In genomic region chr11:94973313-94973712, GRCm38 (mm10) we compare ENCODE assay signal across 22 mouse cellular contexts. TPM values are rescaled to one million over a fixed set of nuclear protein-coding genes. Genes with fewer than 3 reads are reported as not detected.
DNase-seq lines count a peak whose midpoint lies in the region; ATAC-seq lines count a peak whose summit lies in the region.
"Had no signal": no experiment of that assay in that cellular context is flagged by ENCODE, and none has a peak within 500 bp of the region (broad histone marks: within the 10 kb centered on the region; RNA-seq: fewer than 3 reads in every experiment).

No protein-coding gene starts in this region.

- H3K27ac ChIP-seq in heart, embryonic 14.5 days (replicated peaks in 1 of 2; ENCODE audit: control insufficient read depth in 1 of 2, insufficient read depth in 1 of 2, low read depth in 2 of 2, low read length in 2 of 2), result peak overlapping the region; percentile 68 to 75
- no peak overlapping the region for H3K27ac ChIP-seq in intestine, embryonic 15.5 days
- H3K27ac ChIP-seq: embryonic facial prominence, embryonic 12.5 days; forebrain, embryonic 13.5 days; midbrain, embryonic 15.5 days had no signal

- no peaks in the 10 kb centered on the region for H3K9me3 ChIP-seq in heart, embryonic 14.5 days (ENCODE audit: control insufficient read depth, low read length)
- H3K9me3 ChIP-seq in intestine, embryonic 15.5 days, result no peaks in the 10 kb centered on the region
- H3K9me3 ChIP-seq: embryonic facial prominence, embryonic 12.5 days; forebrain, embryonic 13.5 days; midbrain, embryonic 15.5 days had no signal

- H3K9ac ChIP-seq in heart, embryonic 14.5 days (ENCODE audit: low read length), result peak overlapping the region; percentile 70
- H3K9ac ChIP-seq in intestine, embryonic 15.5 days, result no peak overlapping the region
- H3K9ac ChIP-seq: embryonic facial prominence, embryonic 12.5 days; forebrain, embryonic 13.5 days; midbrain, embryonic 15.5 days had no signal

- H3K4me1 ChIP-seq in heart, embryonic 14.5 days (ENCODE audit: control insufficient read depth in 2 of 2, insufficient read depth in 2 of 2, low read length in 2 of 2), result peaks cover 33 to 48% of the 10 kb centered on the region in 2 experiments
- H3K4me1 ChIP-seq in intestine, embryonic 15.5 days (replicated peaks), result no peaks in the 10 kb centered on the region

- 27% methylated on average over 4 of the region's 4 CpGs for WGBS in heart, embryonic 14.5 days
- 48% methylated on average over 4 of the region's 4 CpGs for WGBS in intestine, embryonic 15.5 days

- peak; percentile 61 for ATAC-seq in heart, embryonic 14.5 days (ENCODE audit: insufficient number of reproducible peaks, insufficient read depth, low FRiP score, low read depth)
- no peak for ATAC-seq in intestine, embryonic 15.5 days
- ATAC-seq in granulocyte monocyte progenitor cell, adult 5-6 weeks (replicated peaks; ENCODE audit: poor library complexity, severe bottlenecking), result no peak
- ATAC-seq: forebrain, embryonic 13.5 days; midbrain, embryonic 15.5 days; Patski had no signal

- peak overlapping the region; percentile 61 for H3K4me2 ChIP-seq in heart, embryonic 14.5 days (ENCODE audit: low read length)
- no peak overlapping the region for H3K4me2 ChIP-seq in intestine, embryonic 15.5 days (replicated peaks)
- H3K4me2 ChIP-seq: embryonic facial prominence, embryonic 12.5 days; forebrain, embryonic 13.5 days; midbrain, embryonic 15.5 days had no signal

- H3K36me3 ChIP-seq in heart, embryonic 14.5 days (ENCODE audit: control insufficient read depth, insufficient read depth, low read length), result no peaks in the 10 kb centered on the region
- no peaks in the 10 kb centered on the region for H3K36me3 ChIP-seq in intestine, embryonic 15.5 days
- H3K36me3 ChIP-seq: embryonic facial prominence, embryonic 12.5 days; midbrain, embryonic 15.5 days had no signal

- no peaks in the 10 kb centered on the region for H3K27me3 ChIP-seq in heart, embryonic 14.5 days (ENCODE audit: control insufficient read depth, insufficient read depth, low read length)
- H3K27me3 ChIP-seq in intestine, embryonic 15.5 days (replicated peaks), result no peaks in the 10 kb centered on the region
- H3K27me3 ChIP-seq: embryonic facial prominence, embryonic 12.5 days; forebrain, embryonic 13.5 days; midbrain, embryonic 15.5 days; Patski had no signal

- H3K4me3 ChIP-seq in heart, embryonic 14.5 days (ENCODE audit: control insufficient read depth in 1 of 2, insufficient read depth in 1 of 2, low read depth in 1 of 2, low read length in 2 of 2), result peak overlapping the region; percentile 31 to 33
- H3K4me3 ChIP-seq in intestine, embryonic 15.5 days (replicated peaks), result no peak overlapping the region
- H3K4me3 ChIP-seq: embryonic facial prominence, embryonic 12.5 days; forebrain, embryonic 13.5 days; midbrain, embryonic 15.5 days had no signal

- intact Hi-C loops in left cerebral cortex, postnatal 4 days (cut with DNase I), result loop anchor here (5.0 kb wide), 1 partner anchor 36 kb away; the partner anchor contains the start of gene Col1a1

- DNase-seq in cerebellum, adult 9-11 months, result peak; percentile 28
- DNase-seq in cerebellum, adult 11-12 months, result no peak
- DNase-seq in left cerebral cortex, postnatal 4 days, result peak; percentile 53
- DNase-seq in left cerebral cortex, adult 11 months (ENCODE audit: low spot score), result no peak
- peak; percentile 49 for DNase-seq in retina, embryonic 14.5 days (ENCODE audit: low spot score)
- DNase-seq: cerebellum, adult 9-10 months; lung, postnatal 36 days had no signal

RNA-seq across cellular contexts. Expression of gene Sgca, which starts 2.8 kb away (rescaled TPM):
- not detected for total RNA-seq in left cerebral cortex, postnatal 4 days (2021)
- 34.6 and 36.7 TPM in 2 replicates for polyA plus RNA-seq in heart, embryonic 14.5 days (2014; fragmentation: Nextera tagmentation; extraction: Ambion mirVana)
- 0.19 TPM in 1 of 2 replicates, not detected in the other for polyA plus RNA-seq in intestine, embryonic 15.5 days (2015; fragmentation: Nextera tagmentation; extraction: Ambion mirVana)
- total RNA-seq in granulocyte monocyte progenitor cell, adult 5-6 weeks (2014; fragmentation: Nextera tagmentation), result not detected in 2 replicates
- total RNA-seq in granulocyte monocyte progenitor cell, adult 5-6 weeks (2017), result not detected in 2 replicates
- polyA plus RNA-seq: forebrain, embryonic 13.5 days; intestine, embryonic 14.5 days; midbrain, embryonic 15.5 days had no signal

RNA-seq across cellular contexts. Expression of gene Hils1, which starts 5.9 kb away (rescaled TPM):
- total RNA-seq in left cerebral cortex, postnatal 4 days (2021), result under 1 TPM in 1 of 2 experiments, not detected in 1; 0.46 TPM
- polyA plus RNA-seq in heart, embryonic 14.5 days (2014; fragmentation: Nextera tagmentation; extraction: Ambion mirVana), result 0.24 TPM in 2 replicates
- not detected in 2 replicates for polyA plus RNA-seq in intestine, embryonic 15.5 days (2015; fragmentation: Nextera tagmentation; extraction: Ambion mirVana)
- total RNA-seq in granulocyte monocyte progenitor cell, adult 5-6 weeks (2014; fragmentation: Nextera tagmentation), result not detected in 2 replicates
- not detected in 2 replicates for total RNA-seq in granulocyte monocyte progenitor cell, adult 5-6 weeks (2017)
- total RNA-seq: gastrocnemius, adult 8-10 months; layer of hippocampus, adult 8-10 months; left cerebral cortex, postnatal 25 days had no signal
- polyA plus RNA-seq: brain, embryonic 14.5 days; embryonic facial prominence, embryonic 12.5 days; forebrain, embryonic 13.5 days; intestine, embryonic 14.5 days; kidney, embryonic 16.5 days; liver, embryonic 16.5 days; midbrain, embryonic 15.5 days; neural tube, embryonic 11.5 days; Patski had no signal

RNA-seq across cellular contexts. Expression of gene Ppp1r9b, which starts 17.5 kb away (rescaled TPM):
- total RNA-seq in left cerebral cortex, postnatal 4 days (2021), result 100 to 1,000 TPM; 273 to 276 TPM
- polyA plus RNA-seq in heart, embryonic 14.5 days (2014; fragmentation: Nextera tagmentation; extraction: Ambion mirVana), result 8.1 and 8.6 TPM in 2 replicates
- 6.8 and 8.1 TPM in 2 replicates for polyA plus RNA-seq in intestine, embryonic 15.5 days (2015; fragmentation: Nextera tagmentation; extraction: Ambion mirVana)
- total RNA-seq in granulocyte monocyte progenitor cell, adult 5-6 weeks (2014; fragmentation: Nextera tagmentation), result 50.3 and 61.7 TPM in 2 replicates
- 67.7 and 71.9 TPM in 2 replicates for total RNA-seq in granulocyte monocyte progenitor cell, adult 5-6 weeks (2017)

RNA-seq across cellular contexts. Expression of gene Samd14, which starts 36.4 kb away (rescaled TPM):
- total RNA-seq in left cerebral cortex, postnatal 4 days (2021), result 100 to 1,000 TPM; 173 to 176 TPM
- 8.5 and 10.1 TPM in 2 replicates for polyA plus RNA-seq in heart, embryonic 14.5 days (2014; fragmentation: Nextera tagmentation; extraction: Ambion mirVana)
- polyA plus RNA-seq in intestine, embryonic 15.5 days (2015; fragmentation: Nextera tagmentation; extraction: Ambion mirVana), result 15.0 and 15.3 TPM in 2 replicates
- total RNA-seq in granulocyte monocyte progenitor cell, adult 5-6 weeks (2014; fragmentation: Nextera tagmentation), result 0.34 and 0.49 TPM in 2 replicates
- 0.05 and 0.65 TPM in 2 replicates for total RNA-seq in granulocyte monocyte progenitor cell, adult 5-6 weeks (2017)

RNA-seq across cellular contexts. Expression of gene Col1a1, which starts 37.3 kb away (rescaled TPM):
- 10 to 100 TPM; 62.8 to 70.4 TPM for total RNA-seq in left cerebral cortex, postnatal 4 days (2021)
- polyA plus RNA-seq in heart, embryonic 14.5 days (2014; fragmentation: Nextera tagmentation; extraction: Ambion mirVana), result 447 and 511 TPM in 2 replicates
- polyA plus RNA-seq in intestine, embryonic 15.5 days (2015; fragmentation: Nextera tagmentation; extraction: Ambion mirVana), result 984 and 1,087 TPM in 2 replicates
- total RNA-seq in granulocyte monocyte progenitor cell, adult 5-6 weeks (2014; fragmentation: Nextera tagmentation), result not detected in 2 replicates
- total RNA-seq in granulocyte monocyte progenitor cell, adult 5-6 weeks (2017), result not detected in 2 replicates

Comparison
In these comparisons a context has a peak if more than half of its experiments do, and no peak if none do; other contexts are left out.
1. DNase-seq: peak in cerebellum, adult 9-11 months (single experiment), left cerebral cortex, postnatal 4 days (single experiment) and retina, embryonic 14.5 days (single experiment); none in cerebellum, adult 11-12 months (single experiment) and left cerebral cortex, adult 11 months (single experiment).